Mouse (Mus musculus) thymus, adult 2 months (tissue): ENCODE data around the gene Ifna2. TPM values are rescaled to one million over a fixed set of nuclear protein-coding genes. Genes with fewer than 3 reads are reported as not detected.

Source experiments
- DNase-seq: peaks from one replicate; pipeline ENCODE4 v3.0.0; 2021
- H3K27ac ChIP-seq: fragments of 200-500 bp; 2 replicates; pipeline ENCODE4 v1.5.1; 2012; ENCODE audit warnings: low read length, control low read depth; ENCODE audit not compliant: control insufficient read depth, insufficient read depth
- H3K27me3 ChIP-seq: fragments of 200-500 bp; 2 replicates; pipeline ENCODE4 v1.6.1; 2012; ENCODE audit warnings: mild to moderate bottlenecking, low read length, moderate library complexity, mixed read lengths; ENCODE audit not compliant: control insufficient read depth, insufficient read depth
- H3K36me3 ChIP-seq: fragments of 200-500 bp; 2 replicates; pipeline ENCODE4 v1.6.1; 2012; ENCODE audit warnings: mild to moderate bottlenecking, low read length, moderate library complexity; ENCODE audit not compliant: control insufficient read depth, insufficient read depth
- H3K4me1 ChIP-seq: fragments of 200-500 bp; replicated peaks from 2 replicates; pipeline ENCODE4 v1.6.1; 2012; ENCODE audit warnings: low read length; ENCODE audit not compliant: control insufficient read depth, insufficient read depth
- H3K4me3 ChIP-seq: fragments of 200-500 bp; 2 replicates; pipeline ENCODE4 v1.5.1; 2012; ENCODE audit warnings: mild to moderate bottlenecking, low read length, control low read depth, moderate library complexity; ENCODE audit not compliant: control insufficient read depth, insufficient read depth
- CTCF ChIP-seq: fragments of 200-500 bp; IDR thresholded peaks from 2 replicates; pipeline ENCODE4 v1.5.1; 2012; ENCODE audit warnings: mild to moderate bottlenecking, control low read depth, low read length, moderate library complexity, borderline replicate concordance; ENCODE audit not compliant: control insufficient read depth, poor library complexity, insufficient read depth; ENCODE audit errors: extremely low read depth
- POLR2A ChIP-seq: fragments of 200-500 bp; IDR thresholded peaks from 2 replicates; pipeline ENCODE4 v1.6.1; 2012; ENCODE audit warnings: mild to moderate bottlenecking, low read length, control low read depth, moderate library complexity; ENCODE audit not compliant: control insufficient read depth, poor library complexity, insufficient read depth; ENCODE audit errors: extremely low read depth
- WGBS: fragments of 180-500 bp; shearing (Covaris S2); methylation state at CpG from one replicate; pipeline ENCODE4 v1.1.7; 2018; 5-methylcytosine and 5-hydroxymethylcytosine counted together
- polyA plus RNA-seq: library from polyadenylated mRNA; depleted of rRNA; stranded (reverse); fragments of >200 nt; gene quantifications from 2 replicates; pipeline ENCODE4 v1.2.3, GENCODE M21; 2012; rRNA removed

The Ifna2 gene
- polyA plus RNA-seq, 1 experiment: not detected

GRCm38 (mm10) chr4:88641077-88641831 lies 42.5 kb downstream of the Ifna2 start:
- WGBS: 11% methylated on average over 11 of the region's 11 CpGs
- Histone ChIP-seq H3K4me3 (peak overlapping the region; percentile 64), H3K27ac (no peak overlapping the region), H3K36me3 (no peaks in the 10 kb centered on the region), H3K27me3 (no peaks in the 10 kb centered on the region), H3K4me1 (no peaks in the 10 kb centered on the region)
- DNase-seq: peak; percentile 95
- no peak for TF ChIP-seq POLR2A
- TF ChIP-seq CTCF: peak; percentile 99

GRCm38 (mm10) chr4:88640704-88641076 lies 43.0 kb downstream of the Ifna2 start:
- WGBS: 19% methylated on average over 8 of the region's 8 CpGs
- Histone ChIP-seq H3K27ac (no peak overlapping the region), H3K27me3 (no peaks in the 10 kb centered on the region), H3K4me3 (peak overlapping the region; percentile 64), H3K4me1 (no peaks in the 10 kb centered on the region), H3K36me3 (no peaks in the 10 kb centered on the region)
- no peak for TF ChIP-seq CTCF
- TF ChIP-seq POLR2A: no peak
- no peak for DNase-seq

- H3K4me3 ChIP-seq: no peak within 1 kb of the TSS
- 93% methylated on average over 4 of the region's 4 CpGs for WGBS
- no peak within 1 kb of the TSS for H3K27ac ChIP-seq
- no peaks in the 10 kb centered on the region for H3K4me1 ChIP-seq
- no peaks in the 10 kb centered on the region for H3K27me3 ChIP-seq
- TF ChIP-seq POLR2A: no peak
- no peak for TF ChIP-seq CTCF
- no peak for DNase-seq
- no peaks in the 10 kb centered on the region for H3K36me3 ChIP-seq
Observed at GRCm38 (mm10) chr4:88634311-88634710, 49.4 kb downstream of the Ifna2 start, which contains the start of gene C87499. Gene C87499, minus strand, starts transcription at chr4:88634411.

Other genes starting within 250 kb of the Ifna2 start
- 0.93 and 1.0 TPM in 2 replicates for gene Hacd4, start 245.0 kb downstream of the Ifna2 start, polyA plus RNA-seq
- not detected in 2 replicates for gene Ifnb1, start 161.1 kb downstream of the Ifna2 start, polyA plus RNA-seq
- gene Ifna15, start 125.7 kb downstream of the Ifna2 start, polyA plus RNA-seq: not detected in 2 replicates
- not detected in 2 replicates for gene Ifna14, start 112.1 kb downstream of the Ifna2 start, polyA plus RNA-seq
- not detected in 2 replicates for gene Ifna9, start 91.5 kb downstream of the Ifna2 start, polyA plus RNA-seq
- not detected in 2 replicates for gene Ifna12, start 80.5 kb downstream of the Ifna2 start, polyA plus RNA-seq
- gene C87499, start 49.5 kb downstream of the Ifna2 start, polyA plus RNA-seq: not detected in 2 replicates
- gene Ifna13, start 39.5 kb downstream of the Ifna2 start, polyA plus RNA-seq: not detected in 2 replicates
- gene Ifna16, start 7.0 kb downstream of the Ifna2 start, polyA plus RNA-seq: not detected in 2 replicates
- gene Ifnab, start 7.4 kb upstream of the Ifna2 start, polyA plus RNA-seq: 0.17 TPM in 1 of 2 replicates, not detected in the other
- 0.86 and 1.5 TPM in 2 replicates for gene Gm26566, start 37.9 kb upstream of the Ifna2 start, polyA plus RNA-seq
- gene Klhl9, start 38.6 kb upstream of the Ifna2 start, polyA plus RNA-seq: 21.3 and 29.3 TPM in 2 replicates
- gene Gm13271, start 71.0 kb upstream of the Ifna2 start, polyA plus RNA-seq: not detected in 2 replicates
- gene Gm13283, start 76.2 kb upstream of the Ifna2 start, polyA plus RNA-seq: 0.07 and 0.08 TPM in 2 replicates
- not detected in 2 replicates for gene Gm13290, start 89.9 kb upstream of the Ifna2 start, polyA plus RNA-seq
- gene Gm13289, start 93.0 kb upstream of the Ifna2 start, polyA plus RNA-seq: not detected in 2 replicates
- not detected in 2 replicates for gene Gm13272, start 95.9 kb upstream of the Ifna2 start, polyA plus RNA-seq
- gene Ifnz, start 98.2 kb upstream of the Ifna2 start, polyA plus RNA-seq: 0.16 TPM in 1 of 2 replicates, not detected in the other
- gene Gm13276, start 101.8 kb upstream of the Ifna2 start, polyA plus RNA-seq: not detected in 2 replicates
- gene Gm13277, start 104.7 kb upstream of the Ifna2 start, polyA plus RNA-seq: not detected in 2 replicates
- not detected in 2 replicates for gene Gm13278, start 107.6 kb upstream of the Ifna2 start, polyA plus RNA-seq
- not detected in 2 replicates for gene Gm13275, start 110.6 kb upstream of the Ifna2 start, polyA plus RNA-seq
- not detected in 2 replicates for gene Gm13279, start 113.5 kb upstream of the Ifna2 start, polyA plus RNA-seq
- gene Gm13285, start 115.8 kb upstream of the Ifna2 start, polyA plus RNA-seq: not detected in 2 replicates
- gene Gm13287, start 119.3 kb upstream of the Ifna2 start, polyA plus RNA-seq: not detected in 2 replicates
- not detected in 2 replicates for gene Gm13288, start 121.6 kb upstream of the Ifna2 start, polyA plus RNA-seq
- gene Ifna7, start 132.3 kb upstream of the Ifna2 start, polyA plus RNA-seq: not detected in 2 replicates
- not detected in 2 replicates for gene Ifna11, start 136.0 kb upstream of the Ifna2 start, polyA plus RNA-seq
- gene Ifna6, start 143.5 kb upstream of the Ifna2 start, polyA plus RNA-seq: not detected in 2 replicates
- gene Ifna5, start 151.6 kb upstream of the Ifna2 start, polyA plus RNA-seq: not detected in 2 replicates
- not detected in 2 replicates for gene Ifna4, start 157.9 kb upstream of the Ifna2 start, polyA plus RNA-seq
- not detected in 2 replicates for gene Ifna1, start 166.2 kb upstream of the Ifna2 start, polyA plus RNA-seq
- gene Ifne, start 196.3 kb upstream of the Ifna2 start, polyA plus RNA-seq: not detected in 2 replicates